Mouse (Mus musculus) limb, embryonic 15.5 days (tissue): ENCODE results near the gene Pde10a. TPM values are rescaled to one million over a fixed set of nuclear protein-coding genes. Genes with fewer than 3 reads are reported as not detected.

Experiments
- ATAC-seq: fragments of 200-750 bp; cut with Nextera tagmentation; 2 replicates; pipeline ENCODE4 v1.8.0; 2017; ENCODE audit warnings: low read depth, moderate TSS enrichment; ENCODE audit not compliant: insufficient number of reproducible peaks, low FRiP score, low TSS enrichment
- H3K27ac ChIP-seq: fragments of 300-500 bp; sonication (generic); 2 replicates; pipeline ENCODE4 v1.5.1; 2015; ENCODE audit warnings: moderate library complexity, mild to moderate bottlenecking, inconsistent platforms
- H3K27me3 ChIP-seq: fragments of 300-500 bp; sonication (generic); 2 replicates; pipeline ENCODE4 v1.6.1; 2015; ENCODE audit warnings: inconsistent platforms
- H3K36me3 ChIP-seq: fragments of 300-500 bp; sonication (generic); 2 replicates; pipeline ENCODE4 v1.6.1; 2015; ENCODE audit warnings: inconsistent platforms
- H3K4me1 ChIP-seq: fragments of 300-500 bp; sonication (generic); 2 replicates; pipeline ENCODE4 v1.6.1; 2015; ENCODE audit warnings: inconsistent platforms
- H3K4me2 ChIP-seq: fragments of 300-500 bp; sonication (generic); 2 replicates; pipeline ENCODE4 v1.6.1; 2015; ENCODE audit warnings: mild to moderate bottlenecking, inconsistent platforms
- H3K4me3 ChIP-seq: fragments of 300-500 bp; sonication (generic); 2 replicates; pipeline ENCODE4 v1.5.1; 2015; ENCODE audit warnings: mild to moderate bottlenecking, inconsistent platforms
- H3K9ac ChIP-seq: fragments of 300-500 bp; sonication (generic); 2 replicates; pipeline ENCODE4 v1.6.1; 2015; ENCODE audit warnings: inconsistent platforms
- H3K9me3 ChIP-seq: fragments of 300-500 bp; sonication (generic); 2 replicates; pipeline ENCODE4 v1.6.1; 2016; ENCODE audit warnings: inconsistent platforms
- WGBS: fragments of 180-500 bp; shearing (Covaris S2); methylation state at CpG from one replicate; pipeline ENCODE4 v1.1.7; 2015; 5-methylcytosine and 5-hydroxymethylcytosine counted together
- polyA plus RNA-seq: library from polyadenylated mRNA; unstranded; fragments of >200 nt; fragmentation: Nextera tagmentation; extraction: Ambion mirVana; gene quantifications from 2 replicates; pipeline ENCODE4 v1.2.1, GENCODE M21; 2015

The Pde10a gene
- polyA plus RNA-seq, 1 experiment from 2014 or later: 3.1 TPM

DNA sequence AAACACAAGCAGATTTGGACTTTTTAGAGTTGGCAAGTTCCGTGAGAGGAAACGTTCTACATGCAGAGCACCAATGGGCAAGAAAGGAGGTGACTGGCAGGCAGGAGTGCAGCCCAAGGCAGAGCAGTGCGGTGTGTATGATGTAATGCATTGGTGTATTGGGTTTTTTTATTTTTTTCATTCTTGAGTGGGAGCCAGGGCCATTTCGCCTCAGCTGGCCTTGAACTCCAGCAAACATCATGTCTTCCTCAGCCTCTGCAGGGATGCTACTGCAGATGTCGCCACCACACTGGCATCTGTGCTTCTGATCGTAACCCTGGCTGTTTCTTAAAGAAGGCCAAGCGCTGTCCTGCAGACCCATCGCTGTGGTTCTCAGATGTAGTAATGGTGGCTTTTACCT lies 285.0 kb downstream of the Pde10a start:
- Histone ChIP-seq H3K27me3 (peaks cover 6% of the 10 kb centered on the region; the same call in 1 of the 2 replicates), H3K9ac (no peak overlapping the region), H3K27ac (no peak overlapping the region), H3K36me3 (no peaks in the 10 kb centered on the region), H3K4me3 (no peak overlapping the region), H3K4me2 (no peak overlapping the region), H3K4me1 (peaks cover 6% of the 10 kb centered on the region; the same call in 1 of the 2 replicates), H3K9me3 (no peaks in the 10 kb centered on the region)
- no peak for ATAC-seq
- 84% methylated on average over 8 of the region's 8 CpGs for WGBS

DNA sequence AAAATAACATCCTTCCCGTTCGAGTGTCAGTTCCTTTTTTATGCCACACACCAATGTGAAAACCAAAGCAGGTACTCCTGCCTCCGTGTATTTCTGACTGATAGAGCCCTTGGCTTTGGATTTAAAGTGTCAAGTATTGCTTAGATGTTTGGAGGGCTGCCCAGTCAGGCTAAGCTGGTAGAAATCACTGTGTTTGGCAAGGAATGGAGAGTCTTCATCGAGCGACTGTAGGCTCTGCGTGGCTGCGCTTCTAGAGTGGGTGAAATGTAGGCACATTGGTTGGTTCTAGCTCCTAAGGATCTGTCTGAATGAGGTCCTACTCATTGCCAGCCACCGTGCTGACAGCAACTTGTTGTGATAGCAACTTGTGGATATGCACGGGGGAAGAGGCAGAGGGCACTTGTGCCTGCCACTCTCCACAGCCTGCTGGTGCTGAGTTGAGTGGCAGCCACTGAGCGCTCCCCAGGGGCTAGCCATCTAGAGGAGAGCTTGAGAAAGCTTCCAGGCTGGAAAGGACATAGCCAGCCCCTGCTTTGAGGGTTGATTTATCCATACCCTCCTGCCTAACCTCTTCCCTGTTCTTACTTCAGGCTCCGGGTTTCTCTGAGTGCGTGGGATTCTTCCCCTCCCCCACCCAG lies 287.2 kb downstream of the Pde10a start:
- no peak for ATAC-seq
- Histone ChIP-seq H3K9ac (no peak overlapping the region), H3K27me3 (0 out of 2 replicates have a peak, but pooled peaks cover 5% of the 10 kb centered on the region), H3K4me1 (peaks cover 6% of the 10 kb centered on the region; the same call in 1 of the 2 replicates), H3K27ac (no peak overlapping the region), H3K36me3 (no peaks in the 10 kb centered on the region), H3K4me3 (no peak overlapping the region), H3K9me3 (no peaks in the 10 kb centered on the region), H3K4me2 (no peak overlapping the region)
- WGBS: 50% methylated on average over 12 of the region's 12 CpGs

- Histone ChIP-seq H3K9me3 (no peaks in the 10 kb centered on the region), H3K36me3 (no peaks in the 10 kb centered on the region), H3K27me3 (0 out of 2 replicates have a peak, but pooled peaks cover 5% of the 10 kb centered on the region), H3K4me3 (no peak overlapping the region), H3K9ac (no peak overlapping the region), H3K27ac (no peak overlapping the region), H3K4me2 (no peak overlapping the region), H3K4me1 (0 out of 2 replicates have a peak, but pooled peaks cover 6% of the 10 kb centered on the region)
- WGBS: 84% methylated on average over 3 of the region's 3 CpGs
- ATAC-seq: no peak
Observed at GRCm38 (mm10) chr17:8813773-8814491, 288.8 kb downstream of the Pde10a start.

DNA sequence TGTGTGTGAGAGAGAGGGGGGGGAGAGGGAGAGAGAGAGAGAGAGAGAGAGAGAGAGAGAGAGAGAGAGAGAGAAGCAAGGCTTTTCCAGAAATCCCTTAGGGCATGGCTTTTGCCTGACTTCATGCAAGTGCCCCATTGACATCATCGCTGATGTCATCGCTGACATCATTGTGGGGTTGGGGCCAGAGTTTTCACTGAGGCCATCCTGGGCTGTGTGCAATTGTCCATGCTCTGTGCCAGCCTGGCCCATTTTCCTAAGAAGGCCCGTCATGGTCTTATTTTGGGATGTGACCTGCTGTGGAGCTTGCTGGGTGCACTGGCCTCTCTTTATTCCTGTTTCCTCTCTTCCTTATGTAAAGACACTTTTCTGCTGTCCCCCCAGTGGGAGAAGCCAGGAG lies 290.2 kb downstream of the Pde10a start:
- Histone ChIP-seq H3K4me1 (0 out of 2 replicates have a peak, but pooled peaks cover 6% of the 10 kb centered on the region), H3K9ac (no peak overlapping the region), H3K36me3 (no peaks in the 10 kb centered on the region), H3K4me2 (no peak overlapping the region), H3K4me3 (no peak overlapping the region), H3K27ac (no peak overlapping the region), H3K9me3 (no peaks in the 10 kb centered on the region), H3K27me3 (0 out of 2 replicates have a peak, but pooled peaks cover 5% of the 10 kb centered on the region)
- no peak for ATAC-seq
- 94% methylated on average over 3 of the region's 3 CpGs for WGBS

DNA sequence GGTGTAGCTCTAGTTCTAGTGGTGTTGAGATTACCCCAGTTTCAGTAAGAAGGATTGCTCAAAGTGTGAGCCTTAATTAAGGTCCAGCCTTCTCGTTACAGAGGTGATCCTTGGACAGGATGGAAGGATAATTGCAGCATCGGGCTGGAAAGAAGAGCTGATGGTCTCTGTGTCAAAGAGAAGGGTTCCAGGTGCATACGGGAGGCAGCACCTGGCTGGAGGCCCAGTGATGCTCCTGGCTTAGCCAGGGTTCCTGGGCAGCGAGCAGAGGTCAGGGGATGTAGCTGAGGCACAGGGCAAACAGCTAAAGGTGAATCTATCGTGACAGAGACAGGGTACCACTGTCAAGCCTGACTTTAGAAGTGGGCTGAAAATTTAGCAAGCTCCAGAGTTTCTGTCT lies 290.7 kb downstream of the Pde10a start:
- Histone ChIP-seq H3K36me3 (no peaks in the 10 kb centered on the region), H3K27me3 (0 out of 2 replicates have a peak, but pooled peaks cover 5% of the 10 kb centered on the region), H3K4me2 (no peak overlapping the region), H3K4me3 (no peak overlapping the region), H3K4me1 (0 out of 2 replicates have a peak, but pooled peaks cover 6% of the 10 kb centered on the region), H3K9ac (no peak overlapping the region), H3K27ac (no peak overlapping the region), H3K9me3 (no peaks in the 10 kb centered on the region)
- ATAC-seq: no peak
- 71% methylated on average over 5 of the region's 5 CpGs for WGBS

DNA sequence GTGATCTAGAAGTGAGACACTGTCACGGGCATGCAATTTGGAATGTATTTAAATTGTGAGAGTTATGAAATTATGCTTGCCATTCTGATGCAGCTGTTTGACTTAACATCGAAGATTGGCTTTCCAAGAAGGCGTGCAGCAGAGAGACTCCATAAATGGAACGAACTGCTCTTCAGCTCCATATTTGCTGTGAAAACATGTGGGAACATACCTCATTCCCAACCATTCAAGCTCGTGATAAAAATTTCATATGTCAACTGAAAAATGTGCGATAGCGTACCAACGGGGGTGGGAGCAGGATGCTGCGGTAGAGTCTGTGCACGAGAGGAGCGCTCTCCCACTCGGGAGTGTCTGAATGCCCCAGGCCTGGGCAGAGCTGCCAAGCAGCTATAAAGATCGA lies 293.5 kb downstream of the Pde10a start:
- no peak overlapping the region for H3K9ac ChIP-seq
- no peak overlapping the region for H3K4me3 ChIP-seq
- no peak overlapping the region for H3K27ac ChIP-seq
- no peaks in the 10 kb centered on the region for H3K36me3 ChIP-seq
- no peak for ATAC-seq
- H3K4me1 ChIP-seq: 0 out of 2 replicates have a peak, but pooled peaks cover 6% of the 10 kb centered on the region
- H3K4me2 ChIP-seq: no peak overlapping the region
- WGBS: 76% methylated on average over 13 of the region's 13 CpGs
- H3K27me3 ChIP-seq: no peaks in the 10 kb centered on the region
- H3K9me3 ChIP-seq: no peaks in the 10 kb centered on the region

GRCm38 (mm10) chr17:8823548-8823947 lies 298.4 kb downstream of the Pde10a start:
- no peaks in the 10 kb centered on the region for H3K4me1 ChIP-seq

GRCm38 (mm10) chr17:8827204-8827603 lies 302.0 kb downstream of the Pde10a start:
- Histone ChIP-seq H3K9ac (no peak overlapping the region), H3K4me3 (no peak overlapping the region), H3K4me2 (no peak overlapping the region), H3K27ac (no peak overlapping the region), H3K4me1 (no peaks in the 10 kb centered on the region), H3K27me3 (no peaks in the 10 kb centered on the region), H3K36me3 (no peaks in the 10 kb centered on the region), H3K9me3 (no peaks in the 10 kb centered on the region)
- ATAC-seq: no peak
- WGBS: 78% methylated on average over 9 of the region's 9 CpGs

More at GRCm38 (mm10) chr17:8823548-8823947, 298.4 kb downstream of the Pde10a start:
- ATAC-seq: no peak
- H3K4me2 ChIP-seq: no peak overlapping the region
- H3K27me3 ChIP-seq: no peaks in the 10 kb centered on the region
- H3K9ac ChIP-seq: no peak overlapping the region
- 68% methylated on average over 7 of the region's 7 CpGs for WGBS
- no peaks in the 10 kb centered on the region for H3K9me3 ChIP-seq
- no peak overlapping the region for H3K27ac ChIP-seq
- no peak overlapping the region for H3K4me3 ChIP-seq
- H3K36me3 ChIP-seq: no peaks in the 10 kb centered on the region

- Histone ChIP-seq H3K9me3 (no peaks in the 10 kb centered on the region), H3K4me2 (no peak overlapping the region), H3K27me3 (no peaks in the 10 kb centered on the region), H3K4me1 (no peaks in the 10 kb centered on the region), H3K4me3 (no peak overlapping the region), H3K36me3 (no peaks in the 10 kb centered on the region), H3K27ac (no peak overlapping the region), H3K9ac (no peak overlapping the region)
- WGBS: 77% methylated on average over 5 of the region's 5 CpGs
- no peak for ATAC-seq
Observed at GRCm38 (mm10) chr17:8831001-8831400, 305.8 kb downstream of the Pde10a start.

- Histone ChIP-seq H3K27me3 (no peaks in the 10 kb centered on the region), H3K27ac (no peak overlapping the region), H3K4me1 (peaks cover 6% of the 10 kb centered on the region), H3K36me3 (no peaks in the 10 kb centered on the region), H3K9me3 (no peaks in the 10 kb centered on the region), H3K4me2 (no peak overlapping the region), H3K4me3 (no peak overlapping the region), H3K9ac (no peak overlapping the region)
- 87% methylated on average over 5 of the region's 5 CpGs for WGBS
- no peak for ATAC-seq
Observed at GRCm38 (mm10) chr17:8836292-8836691, 311.1 kb downstream of the Pde10a start.

- no peak overlapping the region for H3K9ac ChIP-seq
- no peak overlapping the region for H3K27ac ChIP-seq
- no peaks in the 10 kb centered on the region for H3K9me3 ChIP-seq
- H3K4me2 ChIP-seq: no peak overlapping the region
- WGBS: 45% methylated on average over 8 of the region's 8 CpGs
- peaks cover 10% of the 10 kb centered on the region for H3K4me1 ChIP-seq
- H3K36me3 ChIP-seq: no peaks in the 10 kb centered on the region
- ATAC-seq: no peak
- H3K4me3 ChIP-seq: no peak overlapping the region
- H3K27me3 ChIP-seq: no peaks in the 10 kb centered on the region
Observed at GRCm38 (mm10) chr17:8838252-8838651, 313.1 kb downstream of the Pde10a start.
